Mouse (Mus musculus): ENCODE results near the gene Sgk1. TPM values are rescaled to one million over a fixed set of nuclear protein-coding genes. Genes with fewer than 3 reads are reported as not detected.

Gene Sgk1
- polyA plus RNA-seq, 1 experiment from 2014 or later: 32.1 TPM

DNA sequence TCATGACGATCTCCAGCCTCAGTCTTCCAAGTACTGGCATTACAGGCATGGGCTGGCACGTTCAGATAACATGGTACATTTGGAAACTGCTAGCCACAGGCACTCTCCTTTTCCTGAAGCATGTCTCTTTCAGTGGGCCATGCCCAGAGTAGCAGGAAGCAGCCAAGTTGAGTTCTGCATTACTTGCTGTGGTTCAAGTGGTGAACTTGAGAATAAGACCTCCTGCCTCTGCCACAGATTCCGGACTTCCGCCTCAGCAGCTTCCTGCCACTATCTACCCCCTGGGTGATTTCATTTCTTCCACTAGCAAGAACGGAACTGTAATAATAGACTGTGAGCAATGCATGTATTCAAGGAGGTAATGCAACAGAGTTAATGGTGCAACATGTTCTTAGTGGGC, 94.3 kb downstream of the Sgk1 start:
- Histone ChIP-seq H3K4me3 (replicated peaks; ENCODE audit: low read length) (no peak overlapping the region), H3K9ac (replicated peaks; ENCODE audit: low read depth, low read length) (no peak overlapping the region), H3K27me3 (replicated peaks; ENCODE audit: control insufficient read depth, insufficient read depth, low read length) (no peaks in the 10 kb centered on the region), H3K4me1 (replicated peaks; ENCODE audit: control insufficient read depth, insufficient read depth, low read length) (no peaks in the 10 kb centered on the region), H3K27ac (ENCODE audit: low read length) (no peak overlapping the region), H3K4me2 (ENCODE audit: low read length) (no peak overlapping the region), H3K36me3 (ENCODE audit: control insufficient read depth, insufficient read depth) (no peaks in the 10 kb centered on the region), H3K9me3 (ENCODE audit: control insufficient read depth, low read length) (no peaks in the 10 kb centered on the region)
- WGBS: 87% methylated on average over 5 of the region's 5 CpGs
- ATAC-seq: no peak

- H3K9me3 ChIP-seq (ENCODE audit: control insufficient read depth, low read length): no peaks in the 10 kb centered on the region
- no peak overlapping the region for H3K4me3 ChIP-seq (replicated peaks; ENCODE audit: low read length)
- H3K9ac ChIP-seq (replicated peaks; ENCODE audit: low read depth, low read length): no peak overlapping the region
- 92% methylated on average over 9 of the region's 9 CpGs for WGBS
- H3K4me1 ChIP-seq (replicated peaks; ENCODE audit: control insufficient read depth, insufficient read depth, low read length): no peaks in the 10 kb centered on the region
- H3K4me2 ChIP-seq (ENCODE audit: low read length): no peak overlapping the region
- no peak for ATAC-seq
- H3K27ac ChIP-seq (ENCODE audit: low read length): no peak overlapping the region
- no peaks in the 10 kb centered on the region for H3K36me3 ChIP-seq (ENCODE audit: control insufficient read depth, insufficient read depth)
- H3K27me3 ChIP-seq (replicated peaks; ENCODE audit: control insufficient read depth, insufficient read depth, low read length): no peaks in the 10 kb centered on the region
Observed at GRCm38 (mm10) chr10:21978421-21978820, 96.4 kb downstream of the Sgk1 start.

DNA sequence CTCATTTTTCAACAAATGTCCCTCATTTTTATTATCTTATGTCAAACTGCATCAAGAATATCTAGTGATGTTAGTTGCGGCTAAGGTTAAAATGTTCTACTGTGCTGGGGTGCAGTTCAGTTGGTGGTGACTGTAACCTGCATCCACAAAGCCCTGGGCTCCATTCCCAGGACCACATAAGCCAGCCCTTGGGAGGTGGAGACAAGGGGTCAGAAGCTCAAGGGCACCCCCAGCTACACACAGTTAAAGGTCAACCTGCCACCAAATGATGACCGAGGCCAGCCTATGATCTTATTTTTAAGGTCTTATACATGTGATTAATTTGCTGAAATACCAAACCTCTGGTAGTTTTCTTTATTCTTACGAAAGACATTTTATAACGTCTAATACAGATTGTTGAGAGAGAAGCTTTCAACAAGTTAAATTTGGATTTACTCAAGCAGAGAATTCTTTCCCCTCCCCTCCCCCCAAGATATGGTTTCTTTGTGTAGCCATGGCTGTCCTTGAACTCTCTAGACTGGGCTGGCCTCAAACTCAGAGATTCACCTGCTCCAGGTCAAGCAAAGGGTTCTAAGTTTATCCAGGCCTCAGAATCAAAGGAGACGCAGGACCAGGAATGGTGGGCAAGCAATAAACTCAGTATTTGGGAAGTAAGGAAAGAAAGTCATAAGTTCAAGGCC, 97.4 kb downstream of the Sgk1 start:
- ATAC-seq: no peak
- Histone ChIP-seq H3K27me3 (replicated peaks; ENCODE audit: control insufficient read depth, insufficient read depth, low read length) (no peaks in the 10 kb centered on the region), H3K9me3 (ENCODE audit: control insufficient read depth, low read length) (no peaks in the 10 kb centered on the region), H3K4me3 (replicated peaks; ENCODE audit: low read length) (no peak overlapping the region), H3K4me1 (replicated peaks; ENCODE audit: control insufficient read depth, insufficient read depth, low read length) (no peaks in the 10 kb centered on the region), H3K4me2 (ENCODE audit: low read length) (no peak overlapping the region), H3K36me3 (ENCODE audit: control insufficient read depth, insufficient read depth) (no peaks in the 10 kb centered on the region), H3K9ac (replicated peaks; ENCODE audit: low read depth, low read length) (no peak overlapping the region), H3K27ac (ENCODE audit: low read length) (no peak overlapping the region)
- WGBS: 94% methylated on average over 5 of the region's 5 CpGs

DNA sequence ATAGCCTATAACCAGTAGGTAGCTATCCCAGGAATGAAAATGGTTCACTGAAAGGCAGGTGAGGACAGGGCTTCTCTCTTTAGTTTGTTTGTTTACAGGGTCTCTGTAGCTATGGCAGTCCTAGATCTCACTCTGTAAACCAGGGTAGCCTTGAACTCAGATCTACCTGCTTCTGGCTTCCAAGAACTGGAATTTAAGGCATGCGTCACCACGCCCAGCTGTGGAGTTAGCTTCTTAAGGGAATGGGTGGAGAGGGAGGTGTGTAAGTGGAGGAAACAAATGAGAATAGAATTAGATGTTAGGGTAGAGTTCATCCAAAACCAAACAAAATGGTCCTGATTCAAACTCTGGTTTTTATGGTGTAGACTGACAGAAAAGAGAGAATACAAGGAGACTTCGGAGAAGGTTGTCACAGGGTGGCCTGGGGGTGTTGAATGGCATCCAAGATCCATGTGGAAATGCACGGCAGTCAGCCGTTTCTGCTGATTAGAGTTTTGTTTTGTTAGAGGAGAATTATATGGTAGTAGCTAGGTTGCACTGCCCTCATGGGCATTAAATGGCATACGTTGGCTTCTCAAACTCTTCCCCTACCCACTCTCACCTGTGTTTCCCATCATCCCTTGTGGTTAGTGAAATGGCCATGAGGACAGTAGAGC, 98.9 kb downstream of the Sgk1 start:
- 82% methylated on average over 6 of the region's 6 CpGs for WGBS
- no peak overlapping the region for H3K4me2 ChIP-seq (ENCODE audit: low read length)

DNA sequence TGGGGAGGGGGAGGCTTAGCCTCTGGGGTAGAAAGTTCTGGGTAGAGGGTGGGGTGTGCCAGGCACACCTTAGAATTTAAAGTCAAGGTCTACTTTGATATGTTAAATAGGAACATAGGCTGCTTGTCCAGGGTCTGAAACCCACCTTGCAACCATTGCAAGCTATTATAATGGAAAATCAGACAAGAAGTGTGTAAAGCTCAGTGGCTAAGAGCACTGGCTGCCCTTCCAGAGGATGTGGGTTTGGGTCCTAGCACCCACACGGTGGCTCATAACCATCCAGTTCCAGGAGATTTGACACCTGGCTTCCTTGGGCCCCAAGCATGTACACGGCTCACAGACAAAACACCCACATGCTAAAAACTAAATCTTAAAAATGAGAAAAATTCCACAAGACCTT, 100.3 kb downstream of the Sgk1 start:
- Histone ChIP-seq H3K4me1 (replicated peaks; ENCODE audit: control insufficient read depth, insufficient read depth, low read length) (no peaks in the 10 kb centered on the region), H3K4me2 (ENCODE audit: low read length) (no peak overlapping the region), H3K27ac (ENCODE audit: low read length) (no peak overlapping the region), H3K9me3 (ENCODE audit: control insufficient read depth, low read length) (no peaks in the 10 kb centered on the region), H3K9ac (replicated peaks; ENCODE audit: low read depth, low read length) (no peak overlapping the region), H3K27me3 (replicated peaks; ENCODE audit: control insufficient read depth, insufficient read depth, low read length) (no peaks in the 10 kb centered on the region), H3K4me3 (replicated peaks; ENCODE audit: low read length) (no peak overlapping the region), H3K36me3 (ENCODE audit: control insufficient read depth, insufficient read depth) (no peaks in the 10 kb centered on the region)
- ATAC-seq: no peak
- WGBS: 86% methylated on average over 2 of the region's 2 CpGs

More for the DNA sequence above, 98.9 kb downstream of the Sgk1 start:
- Histone ChIP-seq H3K4me3 (replicated peaks; ENCODE audit: low read length) (no peak overlapping the region), H3K27ac (ENCODE audit: low read length) (no peak overlapping the region), H3K9me3 (ENCODE audit: control insufficient read depth, low read length) (no peaks in the 10 kb centered on the region), H3K4me1 (replicated peaks; ENCODE audit: control insufficient read depth, insufficient read depth, low read length) (no peaks in the 10 kb centered on the region), H3K9ac (replicated peaks; ENCODE audit: low read depth, low read length) (no peak overlapping the region), H3K27me3 (replicated peaks; ENCODE audit: control insufficient read depth, insufficient read depth, low read length) (no peaks in the 10 kb centered on the region), H3K36me3 (ENCODE audit: control insufficient read depth, insufficient read depth) (no peaks in the 10 kb centered on the region)
- ATAC-seq: no peak

DNA sequence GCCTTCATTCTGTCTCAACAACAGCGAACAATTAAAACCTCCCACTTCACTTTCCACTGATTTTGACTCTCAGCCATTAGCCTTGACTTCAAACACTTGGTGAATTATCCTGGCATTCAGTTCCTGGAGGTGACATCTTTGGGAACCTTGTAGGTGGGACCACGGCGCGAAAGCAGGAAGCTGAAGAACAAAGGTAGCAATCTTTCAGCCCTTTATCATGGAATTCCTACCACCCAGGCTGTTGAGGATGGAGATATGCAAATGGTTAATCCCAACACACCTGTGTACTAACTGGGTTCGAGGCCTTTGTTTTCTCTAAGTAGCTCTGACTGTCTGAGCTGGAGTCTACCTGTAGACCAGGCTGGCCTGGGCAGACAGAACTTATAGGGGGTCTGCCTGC, 106.5 kb downstream of the Sgk1 start:
- Histone ChIP-seq H3K9me3 (ENCODE audit: control insufficient read depth, low read length) (no peaks in the 10 kb centered on the region), H3K4me3 (replicated peaks; ENCODE audit: low read length) (no peak overlapping the region), H3K27me3 (replicated peaks; ENCODE audit: control insufficient read depth, insufficient read depth, low read length) (no peaks in the 10 kb centered on the region; the same call in 1 of the 2 replicates), H3K4me1 (replicated peaks; ENCODE audit: control insufficient read depth, insufficient read depth, low read length) (peaks cover 9% of the 10 kb centered on the region), H3K9ac (replicated peaks; ENCODE audit: low read depth, low read length) (no peak overlapping the region), H3K4me2 (ENCODE audit: low read length) (no peak overlapping the region), H3K27ac (ENCODE audit: low read length) (no peak overlapping the region), H3K36me3 (ENCODE audit: control insufficient read depth, insufficient read depth) (no peaks in the 10 kb centered on the region)
- WGBS: 79% methylated on average over 5 of the region's 5 CpGs
- ATAC-seq: no peak

- whole genome bisulfite sequencing: 12% methylated on average over 17 of the region's 17 CpGs
- H3K4me3 ChIP-seq (replicated peaks; ENCODE audit: low read length): no peak overlapping the region; the same call in 1 of the 2 replicates
Observed at GRCm38 (mm10) chr10:21991351-21991840, 109.4 kb downstream of the Sgk1 start.

GRCm38 (mm10) chr10:21991986-21992833, 110.2 kb downstream of the Sgk1 start:
- H3K9me3 ChIP-seq (ENCODE audit: control insufficient read depth, low read length): no peaks in the 10 kb centered on the region
- H3K4me1 ChIP-seq (replicated peaks; ENCODE audit: control insufficient read depth, insufficient read depth, low read length): peaks cover 11% of the 10 kb centered on the region
- no peak overlapping the region for H3K27ac ChIP-seq (ENCODE audit: low read length)
- no peak overlapping the region for H3K9ac ChIP-seq (replicated peaks; ENCODE audit: low read depth, low read length)
- H3K4me3 ChIP-seq (replicated peaks; ENCODE audit: low read length): no peak overlapping the region; the same call in 1 of the 2 replicates
- WGBS: 21% methylated on average over 17 of the region's 17 CpGs
- H3K36me3 ChIP-seq (ENCODE audit: control insufficient read depth, insufficient read depth): no peaks in the 10 kb centered on the region
- no peaks in the 10 kb centered on the region; the same call in 1 of the 2 replicates for H3K27me3 ChIP-seq (replicated peaks; ENCODE audit: control insufficient read depth, insufficient read depth, low read length)
- ATAC-seq: no peak
- peak overlapping the region; percentile 98 for H3K4me2 ChIP-seq (ENCODE audit: low read length)

More at GRCm38 (mm10) chr10:21991351-21991840, 109.4 kb downstream of the Sgk1 start:
- ATAC-seq: no peak
- Histone ChIP-seq H3K27ac (ENCODE audit: low read length) (no peak overlapping the region), H3K9ac (replicated peaks; ENCODE audit: low read depth, low read length) (no peak overlapping the region), H3K36me3 (ENCODE audit: control insufficient read depth, insufficient read depth) (no peaks in the 10 kb centered on the region), H3K9me3 (ENCODE audit: control insufficient read depth, low read length) (no peaks in the 10 kb centered on the region), H3K4me2 (ENCODE audit: low read length) (peak overlapping the region; percentile 30; the same call in 1 of the 2 replicates), H3K4me1 (replicated peaks; ENCODE audit: control insufficient read depth, insufficient read depth, low read length) (peaks cover 11% of the 10 kb centered on the region), H3K27me3 (replicated peaks; ENCODE audit: control insufficient read depth, insufficient read depth, low read length) (no peaks in the 10 kb centered on the region; the same call in 1 of the 2 replicates)
